In genomic region chr5:129855163-129855562, GRCm38 (mm10) we compare ENCODE assay signal across 28 mouse cellular contexts. TPM values are rescaled to one million over a fixed set of nuclear protein-coding genes. Genes with fewer than 3 reads are reported as not detected.
A peak's percentile ranks its signal among the peaks of the same experiment; 100 is the strongest.
DNase-seq lines count a peak whose midpoint lies in the region; ATAC-seq and TF ChIP-seq lines count a peak whose summit lies in the region.
"Had no signal": no experiment of that assay in that cellular context is flagged by ENCODE, and none has a peak within 500 bp of the region (broad histone marks: within the 10 kb centered on the region; RNA-seq: fewer than 3 reads in every experiment).

No protein-coding gene starts in this region.

- no peak for TF ChIP-seq CTCF in heart, adult 2 months (IDR thresholded peaks at IDR 0.05)
- TF ChIP-seq CTCF in kidney, adult 2 months (conservative IDR thresholded peaks at IDR 0.05; ENCODE audit: insufficient read depth, insufficient read length, low read depth, low read length) = no peak; the same call in 1 of the 2 replicates
- TF ChIP-seq CTCF in lung, embryonic 14.5 days (IDR thresholded peaks at IDR 0.05; ENCODE audit: low read depth) = 0 out of 2 replicates have a peak, but pooled peaks have one; percentile 8
- peak; percentile 71 for TF ChIP-seq CTCF in Patski (IDR thresholded peaks at IDR 0.05)

- H3K36me3 ChIP-seq in heart, embryonic 12.5 days = peaks cover 60% of the 10 kb centered on the region
- no peaks in the 10 kb centered on the region for H3K36me3 ChIP-seq in heart, adult 2 months (ENCODE audit: control insufficient read depth, insufficient read depth, low read length)
- no peaks in the 10 kb centered on the region for H3K36me3 ChIP-seq in kidney, adult 2 months (ENCODE audit: control insufficient read depth, insufficient read depth, low read length)
- peaks cover 50% of the 10 kb centered on the region for H3K36me3 ChIP-seq in lung, embryonic 14.5 days (ENCODE audit: insufficient read depth)

- no peak for DNase-seq in heart, adult 2 months
- peak; percentile 13 for DNase-seq in kidney, adult 2 months
- DNase-seq in kidney, adult 11 months = no peak
- DNase-seq in lung, embryonic 14.5 days = no peak
- no peak for DNase-seq in lung, adult 18-20 months
- DNase-seq in Patski (ENCODE audit: low read depth, low spot score) = peak; percentile 35
- DNase-seq in adrenal gland, postnatal 10 days = no peak
- DNase-seq: adrenal gland, postnatal 25 days; cerebellum, adult 11-12 months; cerebellum, adult 9-11 months; kidney, postnatal 14 days; liver; right cerebral cortex, postnatal 4 days; thymus, adult 18-20 months; thymus, postnatal 25 days had no signal

- 35% methylated on average over 5 of the region's 5 CpGs for WGBS in heart, embryonic 12.5 days
- 53% methylated on average over 5 of the region's 5 CpGs for WGBS in heart, adult 2 months
- WGBS in kidney, adult 2 months = 40% methylated on average over 5 of the region's 5 CpGs
- WGBS in lung, embryonic 14.5 days = 49% methylated on average over 5 of the region's 5 CpGs

- no peak for ATAC-seq in heart, embryonic 12.5 days (ENCODE audit: insufficient number of reproducible peaks, low FRiP score)
- no peak for ATAC-seq in lung, embryonic 14.5 days (ENCODE audit: insufficient read depth)
- ATAC-seq in Patski = peak; percentile 95
- ATAC-seq: CD4-positive, CD25-positive, alpha-beta regulatory T cell, adult 4 months; forebrain, embryonic 15.5 days; midbrain, embryonic 16.5 days had no signal

- H3K4me3 ChIP-seq in heart, embryonic 12.5 days = no peak overlapping the region
- no peak overlapping the region for H3K4me3 ChIP-seq in heart, adult 2 months
- no peak overlapping the region for H3K4me3 ChIP-seq in kidney, adult 2 months (ENCODE audit: insufficient read depth, low read depth, low read length)
- H3K4me3 ChIP-seq in lung, embryonic 14.5 days (ENCODE audit: low read depth, low read length) = no peak overlapping the region
- H3K4me3 ChIP-seq: embryonic facial prominence, embryonic 13.5 days; forebrain, embryonic 10.5 days; forebrain, embryonic 15.5 days; hindbrain, embryonic 15.5 days; lung, embryonic 15.5 days; myocyte; neural tube, embryonic 12.5 days had no signal

- no peak overlapping the region for H3K9ac ChIP-seq in heart, embryonic 12.5 days
- no peak overlapping the region for H3K9ac ChIP-seq in heart, adult 2 months (ENCODE audit: low read depth, low read length)
- no peak overlapping the region for H3K9ac ChIP-seq in lung, embryonic 14.5 days
- H3K9ac ChIP-seq: embryonic facial prominence, embryonic 13.5 days; forebrain, embryonic 15.5 days; hindbrain, embryonic 15.5 days; liver, embryonic 14.5 days; lung, embryonic 15.5 days; neural tube, embryonic 12.5 days had no signal

- no peaks in the 10 kb centered on the region for H3K79me2 ChIP-seq in heart, adult 2 months (replicated peaks; ENCODE audit: control insufficient read depth, insufficient read depth, low read length)

- no peak overlapping the region for H3K27ac ChIP-seq in heart, embryonic 12.5 days (ENCODE audit: poor library complexity, severe bottlenecking)
- no peak overlapping the region for H3K27ac ChIP-seq in heart, adult 2 months
- no peak overlapping the region; the same call in 1 of the 2 replicates for H3K27ac ChIP-seq in kidney, adult 2 months (ENCODE audit: insufficient read depth, low read depth, low read length)
- H3K27ac ChIP-seq in lung, embryonic 14.5 days (ENCODE audit: low read depth) = no peak overlapping the region
- H3K27ac ChIP-seq: embryonic facial prominence, embryonic 13.5 days; forebrain, embryonic 10.5 days; forebrain, embryonic 15.5 days; hindbrain, embryonic 15.5 days; liver, embryonic 14.5 days; lung, embryonic 15.5 days; midbrain, embryonic 10.5 days; neural tube, embryonic 12.5 days; stomach, postnatal 0 days had no signal

- H3K4me1 ChIP-seq in heart, embryonic 12.5 days (replicated peaks) = no peaks in the 10 kb centered on the region
- H3K4me1 ChIP-seq in heart, adult 2 months (ENCODE audit: control insufficient read depth, insufficient read depth, low read length) = no peaks in the 10 kb centered on the region
- H3K4me1 ChIP-seq in kidney, adult 2 months (ENCODE audit: control insufficient read depth, insufficient read depth, low read length) = no peaks in the 10 kb centered on the region
- no peaks in the 10 kb centered on the region for H3K4me1 ChIP-seq in lung, embryonic 14.5 days (ENCODE audit: insufficient read depth)
- H3K4me1 ChIP-seq: embryonic facial prominence, embryonic 13.5 days; forebrain, embryonic 10.5 days; forebrain, embryonic 15.5 days; hindbrain, embryonic 15.5 days; lung, embryonic 15.5 days; midbrain, embryonic 10.5 days; neural tube, embryonic 12.5 days had no signal

- in situ Hi-C loops in Patski (cut with MboI; ENCODE audit: low pct_unique_long_range_greater_than_20kb) = no loop called here

- 0 out of 2 replicates have a peak overlapping the region, but pooled peaks have one; percentile 55 for H3K4me2 ChIP-seq in heart, embryonic 12.5 days
- H3K4me2 ChIP-seq in lung, embryonic 14.5 days = no peak overlapping the region
- H3K4me2 ChIP-seq: forebrain, embryonic 15.5 days; hindbrain, embryonic 15.5 days; lung, embryonic 15.5 days; neural tube, embryonic 12.5 days had no signal

- H3K27me3 ChIP-seq in heart, embryonic 12.5 days (replicated peaks) = no peaks in the 10 kb centered on the region
- no peaks in the 10 kb centered on the region for H3K27me3 ChIP-seq in heart, adult 2 months (ENCODE audit: control insufficient read depth, insufficient read depth, low read length)
- H3K27me3 ChIP-seq in kidney, adult 2 months (replicated peaks; ENCODE audit: control insufficient read depth, insufficient read depth, low read length) = no peaks in the 10 kb centered on the region
- no peaks in the 10 kb centered on the region for H3K27me3 ChIP-seq in lung, embryonic 14.5 days (ENCODE audit: insufficient read depth, low read length)
- H3K27me3 ChIP-seq in Patski = no peaks in the 10 kb centered on the region
- H3K27me3 ChIP-seq: embryonic facial prominence, embryonic 13.5 days; forebrain, embryonic 15.5 days; hindbrain, embryonic 15.5 days; lung, embryonic 15.5 days; neural tube, embryonic 12.5 days had no signal

- intact Hi-C loops in heart, adult 2 months (cut with DNase I) = no loop called here

- POLR2A ChIA-PET in Patski (lab: Charles Lee) = interaction anchor here (0.7 to 2.0 kb wide), 5 partner anchors 22 to 473 kb away, joined by 4 to 8 read pairs (median 5); no protein-coding TSS in a partner anchor

- CTCF ChIA-PET in Patski (lab: Charles Lee) = interaction anchor here (0.7 to 5.1 kb wide), 18 partner anchors 9 to 76 kb away, joined by 3 to 68 read pairs (median 4); partner anchors contain the start of genes Chchd2, Psph and Sumf2

- TF ChIP-seq POLR2A in heart, adult 2 months (IDR thresholded peaks at IDR 0.05; ENCODE audit: insufficient read depth, low read depth, low read length) = no peak
- no peak for TF ChIP-seq POLR2A in kidney, adult 2 months (IDR thresholded peaks at IDR 0.05; ENCODE audit: low read depth, low read length)

- no peaks in the 10 kb centered on the region for H3K9me3 ChIP-seq in heart, embryonic 12.5 days (replicated peaks)
- no peaks in the 10 kb centered on the region for H3K9me3 ChIP-seq in lung, embryonic 14.5 days (ENCODE audit: low read depth, low read length)
- H3K9me3 ChIP-seq: embryonic facial prominence, embryonic 13.5 days; forebrain, embryonic 10.5 days; forebrain, embryonic 15.5 days; hindbrain, embryonic 15.5 days; lung, embryonic 15.5 days; midbrain, embryonic 10.5 days; neural tube, embryonic 12.5 days had no signal

- TF ChIP-seq EP300 in heart, adult 2 months (IDR thresholded peaks at IDR 0.05; ENCODE audit: insufficient read depth, low read depth, low read length) = no peak

RNA-seq across cellular contexts. Expression of gene Sumf2, which starts 8.4 kb away (rescaled TPM):
- 40.7 and 42.4 TPM in 2 replicates for polyA plus RNA-seq in heart, embryonic 12.5 days (2016; fragmentation: Nextera tagmentation; extraction: Ambion mirVana)
- 10 to 100 TPM in 1 of 2 experiments, 1 to 10 TPM in 1; 9.1 to 10.9 TPM for total RNA-seq in heart, adult 2 months (2021)
- 6.2 and 7.0 TPM in 2 replicates for polyA plus RNA-seq in heart, adult 2 months (2012; rRNA removed)
- polyA plus RNA-seq in kidney, adult 2 months (2012; rRNA removed) = 19.5 and 20.7 TPM in 2 replicates
- polyA plus RNA-seq in lung, embryonic 14.5 days (2014; fragmentation: Nextera tagmentation; extraction: Ambion mirVana) = 43.1 and 46.4 TPM in 2 replicates
- polyA plus RNA-seq in Patski (2021) = 112 TPM
- 10 to 100 TPM; 40.9 to 42.5 TPM for total RNA-seq in adrenal gland, postnatal 10 days (2021)

RNA-seq across cellular contexts. Expression of gene Chchd2, which starts 32.1 kb away (rescaled TPM):
- polyA plus RNA-seq in heart, embryonic 12.5 days (2016; fragmentation: Nextera tagmentation; extraction: Ambion mirVana) = 738 and 776 TPM in 2 replicates
- 1,000 to 10,000 TPM; 1,016 to 1,153 TPM for total RNA-seq in heart, adult 2 months (2021)
- polyA plus RNA-seq in heart, adult 2 months (2012; rRNA removed) = 778 and 988 TPM in 2 replicates
- polyA plus RNA-seq in kidney, adult 2 months (2012; rRNA removed) = 1,042 and 1,503 TPM in 2 replicates
- 859 and 893 TPM in 2 replicates for polyA plus RNA-seq in lung, embryonic 14.5 days (2014; fragmentation: Nextera tagmentation; extraction: Ambion mirVana)
- polyA plus RNA-seq in Patski (2021) = 686 TPM
- 1,000 to 10,000 TPM in 1 of 2 experiments, 100 to 1,000 TPM in 1; 975 to 1,063 TPM for total RNA-seq in adrenal gland, postnatal 10 days (2021)

RNA-seq across cellular contexts. Expression of gene Zbed5, which starts 40.4 kb away (rescaled TPM):
- 3.5 and 4.5 TPM in 2 replicates for polyA plus RNA-seq in heart, embryonic 12.5 days (2016; fragmentation: Nextera tagmentation; extraction: Ambion mirVana)
- total RNA-seq in heart, adult 2 months (2021) = under 1 TPM; 0.26 to 0.55 TPM
- 0.33 and 0.85 TPM in 2 replicates for polyA plus RNA-seq in heart, adult 2 months (2012; rRNA removed)
- polyA plus RNA-seq in kidney, adult 2 months (2012; rRNA removed) = 0.54 and 0.61 TPM in 2 replicates
- 5.7 and 6.9 TPM in 2 replicates for polyA plus RNA-seq in lung, embryonic 14.5 days (2014; fragmentation: Nextera tagmentation; extraction: Ambion mirVana)
- 4.0 TPM for polyA plus RNA-seq in Patski (2021)
- total RNA-seq in adrenal gland, postnatal 10 days (2021) = 1 to 10 TPM; 2.8 to 3.6 TPM

RNA-seq across cellular contexts. Expression of gene Phkg1, which starts 43.2 kb away (rescaled TPM):
- polyA plus RNA-seq in heart, embryonic 12.5 days (2016; fragmentation: Nextera tagmentation; extraction: Ambion mirVana) = 0.77 and 1.1 TPM in 2 replicates
- 10 to 100 TPM; 15.5 to 16.8 TPM for total RNA-seq in heart, adult 2 months (2021)
- polyA plus RNA-seq in heart, adult 2 months (2012; rRNA removed) = 39.8 and 69.6 TPM in 2 replicates
- 3.2 and 3.7 TPM in 2 replicates for polyA plus RNA-seq in kidney, adult 2 months (2012; rRNA removed)
- polyA plus RNA-seq in lung, embryonic 14.5 days (2014; fragmentation: Nextera tagmentation; extraction: Ambion mirVana) = 0.11 and 0.18 TPM in 2 replicates
- polyA plus RNA-seq in Patski (2021) = 4.4 TPM
- 1 to 10 TPM; 3.2 to 8.0 TPM for total RNA-seq in adrenal gland, postnatal 10 days (2021)

RNA-seq across cellular contexts. Expression of gene Nupr1l, which starts 53.2 kb away (rescaled TPM):
- 2.0 and 2.3 TPM in 2 replicates for polyA plus RNA-seq in heart, embryonic 12.5 days (2016; fragmentation: Nextera tagmentation; extraction: Ambion mirVana)
- 1 to 10 TPM in 1 of 2 experiments, under 1 TPM in 1; 0.44 to 1.5 TPM for total RNA-seq in heart, adult 2 months (2021)
- 1.7 and 2.0 TPM in 2 replicates for polyA plus RNA-seq in heart, adult 2 months (2012; rRNA removed)
- 5.7 and 7.4 TPM in 2 replicates for polyA plus RNA-seq in kidney, adult 2 months (2012; rRNA removed)
- 1.5 and 2.6 TPM in 2 replicates for polyA plus RNA-seq in lung, embryonic 14.5 days (2014; fragmentation: Nextera tagmentation; extraction: Ambion mirVana)
- 5.8 TPM for polyA plus RNA-seq in Patski (2021)
- total RNA-seq in adrenal gland, postnatal 10 days (2021) = 1 to 10 TPM; 4.0 to 5.8 TPM

Comparison
In these comparisons a context has a peak if more than half of its experiments do, and no peak if none do; other contexts are left out.
1. DNase-seq: peak in kidney, adult 2 months (single experiment) and Patski (single experiment); none in heart, adult 2 months (0 of 2), kidney, adult 11 months (single experiment), lung, embryonic 14.5 days (single experiment), lung, adult 18-20 months (0 of 2) and adrenal gland, postnatal 10 days (single experiment).
2. CTCF ChIP-seq: peak in lung, embryonic 14.5 days (single experiment) and Patski (single experiment); none in heart, adult 2 months (single experiment) and kidney, adult 2 months (single experiment).